Mouse (Mus musculus) embryonic facial prominence, embryonic 11.5 days (tissue): ENCODE data around the gene Mrpl39. TPM values are rescaled to one million over a fixed set of nuclear protein-coding genes. Genes with fewer than 3 reads are reported as not detected.

ENCODE experiments used
- ATAC-seq: fragments of 200-750 bp; cut with Nextera tagmentation; replicated peaks from 2 replicates; pipeline ENCODE4 v1.8.0; 2017; ENCODE audit warnings: low read depth; ENCODE audit not compliant: insufficient number of reproducible peaks, low FRiP score, low TSS enrichment
- DNase-seq: peaks from one replicate; pipeline ENCODE4 v3.0.0-alpha.2; 2015; ENCODE audit warnings: low spot score
- H3K27ac ChIP-seq: fragments of 300-500 bp; sonication (generic); replicated peaks from 2 replicates; pipeline ENCODE4 v1.5.1; 2014; ENCODE audit warnings: mild to moderate bottlenecking, low read depth, low read length, control low read depth
- H3K27me3 ChIP-seq: fragments of 300-500 bp; sonication (generic); 2 replicates; pipeline ENCODE4 v1.6.1; 2014; ENCODE audit warnings: mild to moderate bottlenecking, low read length, moderate library complexity, mixed read lengths; ENCODE audit not compliant: control insufficient read depth, insufficient read depth
- H3K36me3 ChIP-seq: fragments of 300-500 bp; sonication (generic); replicated peaks from 2 replicates; pipeline ENCODE4 v1.6.1; 2014; ENCODE audit warnings: low read depth, mild to moderate bottlenecking, low read length, moderate library complexity, mixed read lengths; ENCODE audit not compliant: control insufficient read depth, insufficient read depth
- H3K4me1 ChIP-seq: fragments of 300-500 bp; sonication (generic); 2 replicates; pipeline ENCODE4 v1.6.1; 2014; ENCODE audit warnings: low read length, mixed read lengths; ENCODE audit not compliant: control insufficient read depth, insufficient read depth
- H3K4me2 ChIP-seq: fragments of 300-500 bp; sonication (generic); 2 replicates; pipeline ENCODE4 v1.6.1; 2014; ENCODE audit warnings: low read depth, mild to moderate bottlenecking, control low read depth, low read length, moderate library complexity
- H3K4me3 ChIP-seq: fragments of 300-500 bp; sonication (generic); 2 replicates; pipeline ENCODE4 v1.5.1; 2014; ENCODE audit warnings: low read depth, low read length, control low read depth
- H3K9ac ChIP-seq: fragments of 300-500 bp; sonication (generic); replicated peaks from 2 replicates; pipeline ENCODE4 v1.6.1; 2014; ENCODE audit warnings: mild to moderate bottlenecking, control low read depth, low read length
- H3K9me3 ChIP-seq: fragments of 300-500 bp; sonication (generic); replicated peaks from 2 replicates; pipeline ENCODE4 v1.6.1; 2016; ENCODE audit warnings: mild to moderate bottlenecking, low read length, inconsistent platforms, mixed read lengths; ENCODE audit not compliant: control insufficient read depth
- WGBS: fragments of 180-500 bp; shearing (Covaris S2); extraction: QIAGEN DNeasy Blood & Tissue Kit; methylation state at CpG from one replicate; pipeline ENCODE4 v1.1.7; 2014; 5-methylcytosine and 5-hydroxymethylcytosine counted together
- polyA plus RNA-seq: library from polyadenylated mRNA; unstranded; fragments of >200 nt; fragmentation: Nextera tagmentation; extraction: Ambion mirVana; gene quantifications from 2 replicates; pipeline ENCODE4 v1.2.1, GENCODE M21; 2014

Gene Mrpl39
- polyA plus RNA-seq, 1 experiment from 2014 or later = 53.5 TPM

DNA sequence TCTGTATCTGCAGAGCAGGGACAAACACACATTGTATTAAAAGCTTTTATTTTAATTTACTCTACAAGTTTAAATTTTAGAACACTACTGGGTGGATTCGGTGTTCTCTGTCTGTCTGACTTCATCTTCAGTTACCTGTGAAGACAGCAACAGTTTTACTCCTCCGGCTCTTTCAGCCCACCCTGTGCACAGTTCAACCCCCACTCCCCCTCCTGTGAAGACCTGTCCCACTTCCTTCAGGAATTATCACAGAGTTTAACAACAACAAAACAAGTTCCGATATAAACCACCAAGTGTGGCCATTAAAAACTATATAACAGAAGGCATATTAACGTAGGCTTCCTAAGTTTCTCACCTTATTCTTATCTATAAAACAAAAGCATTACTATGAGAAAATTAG lies 17.3 kb downstream of the Mrpl39 start:
- Histone ChIP-seq H3K9me3 (no peaks in the 10 kb centered on the region), H3K9ac (no peak overlapping the region), H3K27ac (no peak overlapping the region), H3K27me3 (no peaks in the 10 kb centered on the region), H3K4me3 (no peak overlapping the region), H3K4me2 (no peak overlapping the region), H3K36me3 (peaks cover 4% of the 10 kb centered on the region), H3K4me1 (no peaks in the 10 kb centered on the region)
- ATAC-seq = no peak
- 93% methylated on average over 4 of the region's 4 CpGs for WGBS
- no peak for DNase-seq

DNA sequence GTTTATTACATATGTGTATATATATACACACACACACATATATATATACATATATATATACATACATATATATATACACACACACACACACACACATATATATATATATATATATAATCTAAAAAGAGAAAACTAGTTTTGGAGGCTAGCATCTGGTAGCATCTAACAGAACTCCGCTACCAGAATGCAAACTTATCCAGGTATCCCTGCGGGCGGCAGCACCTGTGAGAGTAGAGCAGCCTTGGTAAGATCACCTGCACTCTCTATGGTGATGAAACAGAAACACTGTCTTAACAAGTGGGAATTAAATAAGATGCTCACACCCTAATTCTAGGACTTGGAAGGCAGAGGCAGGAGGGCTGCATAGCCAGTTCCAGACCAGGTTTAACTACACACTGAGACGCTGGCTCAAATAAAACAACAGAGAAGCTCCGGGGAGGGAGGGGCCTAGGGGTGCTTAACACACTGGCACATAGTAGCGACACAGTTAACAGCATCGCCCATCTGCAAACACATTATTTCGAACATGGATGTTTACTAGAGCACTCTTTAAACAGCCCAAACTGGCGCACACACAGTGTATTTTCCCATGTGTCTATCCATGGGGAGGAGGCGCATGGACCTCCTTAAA lies 17.8 kb downstream of the Mrpl39 start:
- ATAC-seq = no peak
- Histone ChIP-seq H3K27ac (no peak overlapping the region), H3K36me3 (peaks cover 4% of the 10 kb centered on the region), H3K4me1 (no peaks in the 10 kb centered on the region), H3K9me3 (no peaks in the 10 kb centered on the region), H3K27me3 (no peaks in the 10 kb centered on the region), H3K9ac (no peak overlapping the region), H3K4me3 (no peak overlapping the region), H3K4me2 (no peak overlapping the region)
- DNase-seq = no peak
- WGBS = 94% methylated on average over 10 of the region's 10 CpGs

DNA sequence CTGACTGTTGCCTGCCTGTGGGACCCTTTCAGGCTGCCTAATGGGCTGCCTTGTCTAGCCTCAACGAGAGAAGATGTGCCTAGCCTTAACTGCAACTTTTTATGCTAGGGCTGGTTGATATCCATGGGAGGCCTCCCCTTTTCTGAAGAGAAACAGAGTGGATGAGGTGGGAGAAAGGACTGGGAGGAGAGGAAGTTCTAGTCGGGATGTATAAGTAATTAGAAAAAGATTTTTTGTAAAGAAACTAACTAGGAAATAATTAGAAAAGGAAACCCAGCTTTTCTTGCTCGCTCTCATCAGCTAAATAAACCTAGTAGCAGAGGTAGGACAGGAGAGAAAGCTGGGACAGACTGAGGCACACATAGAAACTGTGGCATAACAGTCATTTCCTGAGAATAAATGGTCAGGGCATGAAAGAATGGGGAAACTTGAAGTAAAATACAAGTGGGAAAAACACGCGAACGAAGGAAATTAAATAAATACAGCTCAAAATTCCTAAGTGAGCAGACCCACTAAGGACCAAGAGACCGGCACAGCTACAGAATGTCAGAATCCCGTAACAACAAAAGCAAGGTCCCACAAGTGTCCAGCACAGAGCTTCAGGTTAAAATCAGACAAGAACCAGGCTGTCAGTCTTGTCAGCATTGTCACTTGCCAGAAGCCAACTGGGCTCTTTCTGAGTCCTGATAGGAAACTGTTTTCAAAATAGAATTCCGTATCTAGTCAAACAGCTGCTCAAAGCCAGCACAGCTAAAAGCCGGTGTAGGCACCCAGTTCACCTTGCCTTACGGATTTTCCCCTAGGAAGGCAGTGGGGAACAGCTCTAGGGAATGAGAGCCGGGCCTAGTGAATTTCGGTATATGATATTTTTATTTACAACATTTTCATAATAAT lies 18.6 kb downstream of the Mrpl39 start:
- Histone ChIP-seq H3K36me3 (peaks cover 4% of the 10 kb centered on the region), H3K9me3 (no peaks in the 10 kb centered on the region), H3K4me2 (no peak overlapping the region), H3K4me3 (no peak overlapping the region), H3K27ac (no peak overlapping the region), H3K27me3 (no peaks in the 10 kb centered on the region), H3K4me1 (no peaks in the 10 kb centered on the region), H3K9ac (no peak overlapping the region)
- DNase-seq = no peak
- ATAC-seq = no peak
- WGBS = 89% methylated on average over 13 of the region's 13 CpGs

DNA sequence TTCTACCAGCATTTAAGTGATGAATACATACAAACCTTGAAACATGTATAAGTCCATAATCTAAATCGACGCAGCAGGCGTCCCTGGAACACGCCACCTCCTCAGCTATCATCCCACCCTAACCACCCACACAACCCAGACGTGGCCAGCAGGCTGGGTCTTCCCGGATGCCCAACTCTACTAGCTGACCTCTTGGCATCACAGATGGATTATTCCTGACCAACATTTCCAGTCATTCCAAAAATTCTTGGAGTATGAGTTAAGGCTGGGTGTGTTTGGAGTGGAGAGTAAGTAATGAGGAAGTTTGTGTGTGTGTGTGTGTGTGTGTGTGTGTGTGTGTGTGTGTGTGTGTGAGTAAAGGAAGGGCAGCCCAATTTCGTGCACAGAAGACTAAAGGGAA lies 19.3 kb downstream of the Mrpl39 start:
- peaks cover 4% of the 10 kb centered on the region for H3K36me3 ChIP-seq
- 89% methylated on average over 7 of the region's 7 CpGs for WGBS
- H3K27ac ChIP-seq = no peak overlapping the region
- no peaks in the 10 kb centered on the region for H3K27me3 ChIP-seq
- DNase-seq = no peak
- ATAC-seq = no peak
- H3K9me3 ChIP-seq = no peaks in the 10 kb centered on the region
- no peaks in the 10 kb centered on the region for H3K4me1 ChIP-seq
- H3K9ac ChIP-seq = no peak overlapping the region
- no peak overlapping the region for H3K4me3 ChIP-seq
- H3K4me2 ChIP-seq = no peak overlapping the region

DNA sequence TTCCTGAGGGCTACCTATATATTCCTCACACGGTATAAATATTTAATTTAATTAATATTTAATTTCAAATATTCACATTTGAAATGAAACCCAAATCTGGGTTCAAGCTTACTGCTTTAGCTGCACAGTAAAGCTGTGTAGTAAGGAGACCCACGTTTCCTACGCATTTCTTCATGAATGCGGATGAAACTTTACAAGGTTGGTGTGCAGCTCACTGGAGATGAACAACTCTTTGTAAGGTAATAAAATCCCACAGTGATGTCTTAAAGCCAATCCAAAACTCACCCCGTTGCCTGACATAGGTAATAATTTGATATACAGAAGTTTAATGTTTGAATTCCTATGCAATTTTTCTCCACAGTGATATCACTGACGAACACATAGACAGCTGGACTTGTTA lies 20.6 kb downstream of the Mrpl39 start:
- no peak overlapping the region for H3K27ac ChIP-seq
- no peaks in the 10 kb centered on the region for H3K4me1 ChIP-seq
- no peak for ATAC-seq
- WGBS = 93% methylated on average over 6 of the region's 6 CpGs
- H3K4me3 ChIP-seq = no peak overlapping the region
- no peaks in the 10 kb centered on the region for H3K27me3 ChIP-seq
- no peaks in the 10 kb centered on the region for H3K9me3 ChIP-seq
- no peak overlapping the region for H3K4me2 ChIP-seq
- H3K9ac ChIP-seq = no peak overlapping the region
- no peaks in the 10 kb centered on the region for H3K36me3 ChIP-seq
- no peak for DNase-seq

DNA sequence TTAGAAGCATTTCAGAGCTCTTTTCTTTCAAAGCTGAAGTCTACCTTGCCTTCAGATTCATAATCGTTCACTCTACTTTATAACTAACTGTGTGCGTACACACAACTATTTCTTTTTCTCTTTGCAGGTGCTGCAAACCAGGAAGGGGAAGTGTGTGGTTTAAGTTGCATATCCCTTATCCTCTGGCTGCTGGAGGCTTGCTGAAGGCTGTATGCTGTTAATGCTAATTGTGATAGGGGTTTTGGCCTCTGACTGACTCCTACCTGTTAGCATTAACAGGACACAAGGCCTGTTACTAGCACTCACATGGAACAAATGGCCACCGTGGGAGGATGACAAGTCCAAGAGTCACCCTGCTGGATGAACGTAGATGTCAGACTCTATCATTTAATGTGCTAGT lies 21.6 kb downstream of the Mrpl39 start:
- no peaks in the 10 kb centered on the region for H3K27me3 ChIP-seq
- ATAC-seq = no peak
- H3K4me3 ChIP-seq = no peak overlapping the region
- H3K9ac ChIP-seq = no peak overlapping the region
- no peaks in the 10 kb centered on the region for H3K9me3 ChIP-seq
- H3K4me1 ChIP-seq = no peaks in the 10 kb centered on the region
- H3K36me3 ChIP-seq = no peaks in the 10 kb centered on the region
- whole genome bisulfite sequencing = 93% methylated on average over 4 of the region's 4 CpGs
- DNase-seq = no peak
- no peak overlapping the region for H3K4me2 ChIP-seq
- H3K27ac ChIP-seq = no peak overlapping the region

DNA sequence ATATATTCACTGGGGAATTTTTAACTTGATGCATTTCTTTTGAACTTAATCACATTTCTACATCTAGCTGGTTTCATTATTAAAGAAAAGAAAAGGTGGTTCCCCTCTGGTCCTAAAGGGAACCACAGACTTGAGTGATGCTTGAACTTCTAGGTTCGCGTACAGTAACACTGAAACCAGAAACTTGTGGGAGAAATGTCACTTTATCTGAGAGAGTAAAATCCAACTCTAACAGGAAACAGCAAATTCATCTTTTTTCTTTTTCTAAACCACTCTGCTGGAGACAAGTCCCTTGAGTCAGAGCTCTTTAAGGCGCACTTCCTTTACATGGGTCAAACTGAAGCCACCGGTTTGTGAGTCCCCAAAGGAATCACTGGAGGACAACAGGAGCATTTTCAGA lies 22.4 kb downstream of the Mrpl39 start:
- Histone ChIP-seq H3K4me2 (no peak overlapping the region), H3K4me3 (no peak overlapping the region), H3K9me3 (no peaks in the 10 kb centered on the region), H3K9ac (no peak overlapping the region), H3K4me1 (no peaks in the 10 kb centered on the region), H3K27me3 (no peaks in the 10 kb centered on the region), H3K36me3 (no peaks in the 10 kb centered on the region), H3K27ac (no peak overlapping the region)
- DNase-seq = no peak
- 76% methylated on average over 4 of the region's 4 CpGs for WGBS
- ATAC-seq = no peak

DNA sequence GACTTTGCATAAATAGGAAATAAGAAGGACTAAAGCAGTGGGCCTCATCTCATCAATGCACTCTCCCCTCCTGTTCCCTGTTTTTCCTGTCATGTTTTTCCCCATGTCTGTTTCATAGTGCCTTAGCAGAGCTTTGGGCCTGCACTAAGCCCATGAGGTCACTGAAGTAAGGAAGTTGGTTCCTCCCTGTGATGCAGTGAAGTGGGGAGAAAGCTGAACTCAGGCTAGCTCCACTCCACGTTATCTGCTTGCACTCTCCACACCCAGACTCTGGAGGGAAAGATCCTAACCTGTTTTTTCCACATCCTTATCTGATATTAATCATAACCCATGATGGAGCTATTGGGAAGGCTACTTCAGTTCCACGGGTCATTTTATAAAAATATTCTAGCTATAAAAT lies 26.9 kb downstream of the Mrpl39 start:
- Histone ChIP-seq H3K9me3 (no peaks in the 10 kb centered on the region), H3K4me1 (no peaks in the 10 kb centered on the region), H3K4me2 (no peak overlapping the region), H3K9ac (no peak overlapping the region), H3K36me3 (no peaks in the 10 kb centered on the region), H3K27me3 (no peaks in the 10 kb centered on the region), H3K27ac (no peak overlapping the region), H3K4me3 (no peak overlapping the region)
- WGBS = 78% methylated on average over 2 of the region's 2 CpGs
- no peak for ATAC-seq
- DNase-seq = no peak
